Mouse (Mus musculus): Measurements from ENCODE around the gene 1700028K03Rik. TPM values are rescaled to one million over a fixed set of nuclear protein-coding genes. Genes with fewer than 3 reads are reported as not detected.

The 1700028K03Rik gene
- polyA plus RNA-seq, 1 experiment from 2014 or later, result 0.26 TPM

- H3K27ac ChIP-seq (ENCODE audit: poor library complexity, severe bottlenecking), result no peak overlapping the region
- H3K4me2 ChIP-seq, result no peak overlapping the region
- no peaks in the 10 kb centered on the region for H3K4me1 ChIP-seq (replicated peaks)
- H3K27me3 ChIP-seq (replicated peaks), result no peaks in the 10 kb centered on the region
- WGBS, result 77% methylated on average over 10 of the region's 10 CpGs
- peaks cover 3% of the 10 kb centered on the region; the same call in 1 of the 2 replicates for H3K36me3 ChIP-seq
- no peaks in the 10 kb centered on the region for H3K9me3 ChIP-seq (replicated peaks)
- ATAC-seq (ENCODE audit: insufficient number of reproducible peaks, low FRiP score), result no peak
- H3K4me3 ChIP-seq, result no peak overlapping the region
- no peak overlapping the region for H3K9ac ChIP-seq
These were observed 24.0 kb upstream of the 1700028K03Rik start for GRCm38 (mm10) chr5:107510503-107510902.

GRCm38 (mm10) chr5:107511326-107511725 is 23.2 kb upstream of the 1700028K03Rik start:
- Histone ChIP-seq H3K4me1 (replicated peaks) (no peaks in the 10 kb centered on the region), H3K9ac (no peak overlapping the region), H3K27ac (ENCODE audit: poor library complexity, severe bottlenecking) (no peak overlapping the region), H3K4me3 (no peak overlapping the region), H3K9me3 (replicated peaks) (no peaks in the 10 kb centered on the region), H3K36me3 (no peaks in the 10 kb centered on the region), H3K4me2 (no peak overlapping the region), H3K27me3 (replicated peaks) (no peaks in the 10 kb centered on the region)
- ATAC-seq (ENCODE audit: insufficient number of reproducible peaks, low FRiP score), result no peak
- 51% methylated on average over 2 of the region's 2 CpGs for WGBS

DNA sequence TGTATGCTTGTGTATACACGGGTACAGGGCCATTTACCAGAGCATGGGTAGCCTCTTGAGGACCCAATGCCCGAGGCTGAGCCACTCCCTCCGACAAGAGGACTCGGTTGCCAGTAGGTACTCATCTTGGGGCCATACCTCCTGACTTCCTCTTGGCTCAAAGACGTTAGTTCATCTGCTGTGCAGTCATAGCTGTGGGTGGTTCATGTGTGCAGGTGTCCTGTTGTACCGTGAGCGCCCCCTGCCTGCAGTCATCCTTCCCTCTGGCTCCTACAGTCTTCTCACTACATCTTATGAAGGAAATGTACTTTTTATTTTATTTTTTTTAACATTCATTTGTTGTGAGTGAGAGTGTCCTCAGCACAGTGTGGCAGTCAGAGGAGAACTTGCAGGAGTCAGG is 20.9 kb upstream of the 1700028K03Rik start:
- 43% methylated on average over 7 of the region's 7 CpGs for WGBS
- Histone ChIP-seq H3K4me1 (replicated peaks) (no peaks in the 10 kb centered on the region), H3K4me2 (no peak overlapping the region), H3K9me3 (replicated peaks) (no peaks in the 10 kb centered on the region), H3K27ac (ENCODE audit: poor library complexity, severe bottlenecking) (no peak overlapping the region), H3K4me3 (no peak overlapping the region), H3K27me3 (replicated peaks) (no peaks in the 10 kb centered on the region), H3K9ac (no peak overlapping the region), H3K36me3 (no peaks in the 10 kb centered on the region)
- no peak for ATAC-seq (ENCODE audit: insufficient number of reproducible peaks, low FRiP score)

- H3K4me3 ChIP-seq, result no peak overlapping the region
- H3K36me3 ChIP-seq, result no peaks in the 10 kb centered on the region
- WGBS, result 81% methylated on average over 3 of the region's 3 CpGs
- peak; percentile 74 for ATAC-seq (ENCODE audit: insufficient number of reproducible peaks, low FRiP score)
- no peaks in the 10 kb centered on the region for H3K9me3 ChIP-seq (replicated peaks)
- H3K4me1 ChIP-seq (replicated peaks), result no peaks in the 10 kb centered on the region
- H3K27me3 ChIP-seq (replicated peaks), result no peaks in the 10 kb centered on the region
- no peak overlapping the region for H3K4me2 ChIP-seq
- no peak overlapping the region for H3K27ac ChIP-seq (ENCODE audit: poor library complexity, severe bottlenecking)
- H3K9ac ChIP-seq, result no peak overlapping the region
These were observed 19.1 kb upstream of the 1700028K03Rik start for GRCm38 (mm10) chr5:107515453-107515852.

- Histone ChIP-seq H3K27me3 (replicated peaks) (no peaks in the 10 kb centered on the region), H3K27ac (ENCODE audit: poor library complexity, severe bottlenecking) (no peak overlapping the region), H3K9ac (no peak overlapping the region), H3K9me3 (replicated peaks) (no peaks in the 10 kb centered on the region), H3K36me3 (no peaks in the 10 kb centered on the region), H3K4me3 (no peak overlapping the region), H3K4me2 (no peak overlapping the region), H3K4me1 (replicated peaks) (no peaks in the 10 kb centered on the region)
- no peak for ATAC-seq (ENCODE audit: insufficient number of reproducible peaks, low FRiP score)
- 82% methylated on average over 1 of the region's 1 CpGs for whole genome bisulfite sequencing
These were observed 18.4 kb upstream of the 1700028K03Rik start for GRCm38 (mm10) chr5:107516087-107516486.

DNA sequence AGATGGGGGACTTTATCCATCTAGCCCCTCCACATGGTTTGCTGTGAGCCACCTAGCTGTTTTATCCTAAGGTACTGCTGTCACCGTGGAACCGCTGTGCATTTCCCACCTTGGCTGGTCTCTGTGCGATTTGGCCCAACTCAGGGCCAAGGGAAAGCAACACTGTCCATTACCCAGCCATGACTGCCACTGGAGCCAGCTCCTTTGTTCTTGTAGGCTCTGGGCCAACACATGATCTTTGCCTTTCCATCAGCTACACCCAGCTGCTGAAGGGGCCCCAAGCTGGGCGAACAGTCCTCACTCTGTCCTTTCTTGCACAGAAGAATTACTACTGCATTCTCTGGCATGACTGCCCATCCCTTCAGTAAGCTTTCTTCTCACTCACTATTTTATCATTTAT is 15.9 kb upstream of the 1700028K03Rik start:
- Histone ChIP-seq H3K27ac (ENCODE audit: poor library complexity, severe bottlenecking) (no peak overlapping the region), H3K9me3 (replicated peaks) (no peaks in the 10 kb centered on the region), H3K4me1 (replicated peaks) (0 out of 2 replicates have a peak, but pooled peaks cover 2% of the 10 kb centered on the region), H3K36me3 (no peaks in the 10 kb centered on the region), H3K9ac (no peak overlapping the region), H3K27me3 (replicated peaks) (no peaks in the 10 kb centered on the region), H3K4me3 (no peak overlapping the region), H3K4me2 (no peak overlapping the region)
- 91% methylated on average over 4 of the region's 4 CpGs for WGBS
- no peak for ATAC-seq (ENCODE audit: insufficient number of reproducible peaks, low FRiP score)

DNA sequence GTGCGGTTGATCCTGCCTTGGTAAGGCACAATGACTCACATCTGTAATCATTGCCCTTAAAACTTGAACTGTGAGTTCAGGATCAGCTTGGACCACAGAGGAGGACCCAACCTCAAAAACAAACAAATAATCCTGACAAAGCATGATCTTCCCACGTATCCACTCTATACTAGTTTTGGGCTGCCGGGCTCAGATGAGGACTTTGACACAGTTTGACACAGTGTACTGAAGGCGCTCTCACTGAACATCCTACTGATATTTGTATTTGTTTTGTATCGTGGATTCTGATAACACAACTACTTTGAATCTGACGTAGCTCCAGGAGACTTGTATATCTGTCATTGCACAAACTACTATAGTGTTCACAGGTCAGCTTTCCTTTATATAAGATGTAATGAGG is 13.1 kb upstream of the 1700028K03Rik start:
- H3K36me3 ChIP-seq, result no peaks in the 10 kb centered on the region
- no peak overlapping the region for H3K4me2 ChIP-seq
- H3K27ac ChIP-seq (ENCODE audit: poor library complexity, severe bottlenecking), result no peak overlapping the region
- H3K27me3 ChIP-seq (replicated peaks), result no peaks in the 10 kb centered on the region
- WGBS, result 85% methylated on average over 6 of the region's 6 CpGs
- no peaks in the 10 kb centered on the region for H3K9me3 ChIP-seq (replicated peaks)
- no peak overlapping the region for H3K9ac ChIP-seq
- H3K4me1 ChIP-seq (replicated peaks), result 0 out of 2 replicates have a peak, but pooled peaks cover 2% of the 10 kb centered on the region
- ATAC-seq (ENCODE audit: insufficient number of reproducible peaks, low FRiP score), result no peak
- no peak overlapping the region for H3K4me3 ChIP-seq

DNA sequence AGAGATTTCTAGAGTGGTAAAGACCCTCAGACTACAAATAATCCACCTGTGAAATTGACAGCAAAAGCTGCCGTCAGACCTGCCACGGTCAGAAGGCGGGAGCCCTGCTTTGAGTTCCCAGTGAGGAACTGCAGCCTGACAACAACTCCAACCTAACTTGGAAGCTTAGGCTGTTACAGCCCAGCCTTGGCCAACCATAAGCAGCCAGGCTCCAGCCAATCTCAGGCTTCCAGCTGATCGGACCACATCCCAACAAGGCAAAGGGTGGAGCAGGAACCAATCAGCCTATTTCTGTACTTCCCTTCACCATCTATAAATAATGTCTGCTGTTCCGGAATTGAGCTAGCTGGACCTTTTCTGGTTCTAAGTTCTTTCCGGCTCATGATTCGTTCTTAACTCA is 12.6 kb upstream of the 1700028K03Rik start:
- Histone ChIP-seq H3K9ac (no peak overlapping the region), H3K4me3 (no peak overlapping the region), H3K9me3 (replicated peaks) (no peaks in the 10 kb centered on the region), H3K27me3 (replicated peaks) (no peaks in the 10 kb centered on the region), H3K36me3 (no peaks in the 10 kb centered on the region), H3K4me2 (no peak overlapping the region), H3K4me1 (replicated peaks) (0 out of 2 replicates have a peak, but pooled peaks cover 2% of the 10 kb centered on the region), H3K27ac (ENCODE audit: poor library complexity, severe bottlenecking) (no peak overlapping the region)
- WGBS, result 68% methylated on average over 7 of the region's 7 CpGs
- ATAC-seq (ENCODE audit: insufficient number of reproducible peaks, low FRiP score), result no peak

DNA sequence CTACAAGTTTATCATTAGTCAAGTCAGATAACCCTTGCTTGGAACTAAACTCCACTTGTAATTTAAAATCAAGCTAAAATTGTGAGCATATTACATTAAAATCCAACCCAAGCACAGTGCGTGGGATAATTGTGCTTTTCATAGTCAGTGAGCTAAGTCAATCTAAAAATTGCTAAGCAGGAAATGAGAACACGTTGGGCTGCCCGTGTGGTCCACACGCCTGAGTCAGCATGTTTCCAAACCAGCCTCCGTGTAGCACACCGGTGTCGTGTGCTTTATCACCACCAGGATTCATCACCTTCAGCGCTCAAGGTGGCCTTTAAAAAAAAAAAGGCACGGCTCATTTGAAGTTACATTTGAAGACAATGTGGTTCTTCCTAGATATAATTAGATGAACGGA is 10.2 kb upstream of the 1700028K03Rik start:
- H3K9ac ChIP-seq, result no peak overlapping the region
- WGBS, result 75% methylated on average over 10 of the region's 10 CpGs
- H3K4me1 ChIP-seq (replicated peaks), result 0 out of 2 replicates have a peak, but pooled peaks cover 2% of the 10 kb centered on the region
- H3K27me3 ChIP-seq (replicated peaks), result no peaks in the 10 kb centered on the region
- no peak for ATAC-seq (ENCODE audit: insufficient number of reproducible peaks, low FRiP score)
- H3K4me3 ChIP-seq, result no peak overlapping the region
- H3K27ac ChIP-seq (ENCODE audit: poor library complexity, severe bottlenecking), result no peak overlapping the region
- no peaks in the 10 kb centered on the region for H3K9me3 ChIP-seq (replicated peaks)
- no peaks in the 10 kb centered on the region for H3K36me3 ChIP-seq
- H3K4me2 ChIP-seq, result no peak overlapping the region

GRCm38 (mm10) chr5:107528856-107529255 is 5.7 kb upstream of the 1700028K03Rik start:
- Histone ChIP-seq H3K4me2 (no peak overlapping the region), H3K9me3 (replicated peaks) (no peaks in the 10 kb centered on the region), H3K27ac (ENCODE audit: poor library complexity, severe bottlenecking) (no peak overlapping the region), H3K36me3 (no peaks in the 10 kb centered on the region), H3K9ac (no peak overlapping the region), H3K4me1 (replicated peaks) (no peaks in the 10 kb centered on the region), H3K4me3 (no peak overlapping the region), H3K27me3 (replicated peaks) (no peaks in the 10 kb centered on the region)
- no peak for ATAC-seq (ENCODE audit: insufficient number of reproducible peaks, low FRiP score)
- WGBS, result 75% methylated on average over 3 of the region's 3 CpGs

- no peak for ATAC-seq (ENCODE audit: insufficient number of reproducible peaks, low FRiP score)
- Histone ChIP-seq H3K9me3 (replicated peaks) (no peaks in the 10 kb centered on the region), H3K27ac (ENCODE audit: poor library complexity, severe bottlenecking) (no peak overlapping the region), H3K36me3 (no peaks in the 10 kb centered on the region), H3K4me2 (no peak overlapping the region), H3K4me3 (no peak overlapping the region), H3K27me3 (replicated peaks) (no peaks in the 10 kb centered on the region), H3K9ac (no peak overlapping the region), H3K4me1 (replicated peaks) (no peaks in the 10 kb centered on the region)
- 35% methylated on average over 2 of the region's 2 CpGs for WGBS
These were observed 919 bp upstream of the 1700028K03Rik start for GRCm38 (mm10) chr5:107533590-107533989.

DNA sequence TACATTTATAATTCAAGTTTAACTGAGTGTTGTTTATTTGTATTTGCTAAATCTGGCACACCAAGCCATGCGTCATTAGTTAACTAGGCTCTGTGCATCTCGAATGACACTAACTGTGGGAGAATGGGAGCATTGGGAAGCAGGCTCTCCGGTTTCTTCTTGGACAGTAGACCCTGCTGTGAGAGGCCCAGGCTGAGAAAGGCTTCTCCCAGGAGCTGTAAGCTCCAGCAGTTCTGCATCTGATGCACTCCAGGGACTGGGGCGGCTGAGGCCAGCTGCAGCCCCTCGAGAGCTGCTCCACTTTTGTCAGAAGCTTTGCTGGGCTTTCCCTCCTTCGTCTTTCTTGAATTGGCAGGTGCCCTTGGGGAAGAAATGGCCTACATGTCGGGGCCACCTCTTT is 7.2 kb downstream of the 1700028K03Rik start:
- no peak overlapping the region for H3K9ac ChIP-seq
- H3K36me3 ChIP-seq, result no peaks in the 10 kb centered on the region
- no peaks in the 10 kb centered on the region for H3K9me3 ChIP-seq (replicated peaks)
- ATAC-seq (ENCODE audit: insufficient number of reproducible peaks, low FRiP score), result no peak
- no peak overlapping the region for H3K27ac ChIP-seq (ENCODE audit: poor library complexity, severe bottlenecking)
- no peaks in the 10 kb centered on the region for H3K4me1 ChIP-seq (replicated peaks)
- 49% methylated on average over 7 of the region's 7 CpGs for whole genome bisulfite sequencing
- no peak overlapping the region for H3K4me2 ChIP-seq
- no peaks in the 10 kb centered on the region for H3K27me3 ChIP-seq (replicated peaks)
- H3K4me3 ChIP-seq, result no peak overlapping the region

All from heart, embryonic 12.5 days (tissue).